Mouse (Mus musculus) gonadal fat pad, adult 2 months (tissue): ENCODE results near the gene Osbpl5. TPM values are rescaled to one million over a fixed set of nuclear protein-coding genes. Genes with fewer than 3 reads are reported as not detected.

Experiments
- DNase-seq: peaks from one replicate; pipeline ENCODE4 v3.0.0-alpha.2; 2012; ENCODE audit warnings: low read depth
- polyA plus RNA-seq: library from polyadenylated mRNA; depleted of rRNA; stranded (reverse); fragments of >200 nt; gene quantifications from 2 replicates; pipeline ENCODE4 v1.2.3, GENCODE M21; 2012

Gene Osbpl5
- polyA plus RNA-seq, 1 experiment = 29.1 TPM

- no peak for DNase-seq
Measured at GRCm38 (mm10) chr7:143755357-143756124, 1.2 kb downstream of the Osbpl5 start.

- DNase-seq = no peak
Measured at GRCm38 (mm10) chr7:143753990-143754715, 2.6 kb downstream of the Osbpl5 start.

GRCm38 (mm10) chr7:143752606-143753005, 4.2 kb downstream of the Osbpl5 start:
- DNase-seq = no peak

- DNase-seq = no peak
Measured at GRCm38 (mm10) chr7:143752056-143752455, 4.7 kb downstream of the Osbpl5 start.

DNA sequence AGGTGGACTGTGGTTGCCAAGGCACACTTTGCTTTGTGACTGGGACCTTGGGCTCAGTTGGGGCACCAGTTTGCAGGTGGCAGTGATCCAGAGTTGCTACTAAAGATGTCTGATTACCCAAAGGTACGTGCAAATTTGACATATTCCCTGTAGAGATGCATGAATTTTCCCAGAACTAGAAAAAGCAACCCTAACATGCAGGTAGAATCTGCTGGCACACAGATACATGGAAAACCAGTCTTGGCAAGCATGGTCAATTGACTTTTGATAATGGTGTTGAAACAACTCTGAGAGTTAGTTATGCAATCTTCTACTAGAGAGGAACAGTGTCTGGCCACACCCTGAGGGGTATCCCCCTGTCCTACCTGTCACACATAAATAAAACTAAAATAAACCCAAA, 5.4 kb downstream of the Osbpl5 start:
- DNase-seq = peak; percentile 58

- DNase-seq = no peak
Measured at GRCm38 (mm10) chr7:143749045-143749444, 7.7 kb downstream of the Osbpl5 start.

DNA sequence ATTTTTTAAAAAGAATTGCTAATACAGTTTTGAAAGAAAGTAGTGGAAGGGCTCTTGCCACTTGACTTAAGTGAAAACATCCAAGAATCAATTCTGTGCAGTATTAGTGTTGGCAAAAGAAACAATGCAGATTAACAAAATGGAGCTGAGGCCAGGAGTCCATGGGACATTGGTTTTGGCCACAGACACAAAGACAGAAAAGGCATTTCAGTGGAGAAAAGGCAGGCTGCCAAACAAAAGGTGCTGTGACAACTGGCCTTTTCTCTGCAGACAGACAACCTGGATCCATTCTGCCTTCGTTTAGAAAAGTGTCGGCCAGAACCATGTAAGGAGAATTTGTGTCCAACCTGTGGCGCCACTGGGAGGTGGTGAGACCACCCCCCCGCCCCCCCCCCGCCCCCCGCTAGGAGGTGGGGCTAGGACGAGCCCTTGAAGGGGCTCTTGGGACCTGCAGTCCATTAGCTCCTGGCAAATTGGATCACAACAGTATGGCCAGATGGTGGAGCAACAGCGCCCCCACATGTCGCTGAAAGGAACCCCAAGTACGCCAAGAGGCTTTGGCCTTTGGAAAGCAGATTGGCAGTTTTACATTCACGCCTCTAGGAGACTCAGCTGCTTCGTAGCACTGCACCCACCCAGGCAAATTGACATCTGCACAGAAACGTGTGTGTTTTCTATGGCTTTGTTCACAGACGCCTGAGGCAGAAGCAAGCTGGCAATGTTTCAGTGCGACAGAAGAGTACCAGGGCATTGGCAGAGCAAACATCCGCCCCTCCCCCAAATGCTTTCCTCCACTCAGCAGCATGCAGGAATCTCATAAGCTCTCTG, 8.5 kb downstream of the Osbpl5 start:
- DNase-seq = no peak

DNA sequence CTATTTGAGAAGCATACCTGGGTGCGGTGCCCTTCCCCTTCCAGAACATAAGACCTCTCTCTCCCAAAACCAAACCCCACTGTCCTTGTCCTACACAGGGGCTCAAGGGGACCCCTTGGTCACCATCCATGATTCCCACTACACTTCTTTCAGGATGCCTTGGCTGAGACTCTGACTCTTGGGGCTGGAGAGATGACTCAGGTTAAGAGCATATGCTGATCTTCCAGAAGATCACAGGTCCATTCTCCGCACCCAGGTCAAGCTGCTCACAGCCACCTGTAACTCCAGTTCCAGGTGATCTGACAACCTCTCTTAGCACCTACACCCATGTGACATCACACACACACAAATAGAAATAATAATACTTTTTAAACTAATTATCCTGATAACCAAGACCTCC, 16.1 kb downstream of the Osbpl5 start:
- no peak for DNase-seq

GRCm38 (mm10) chr7:143739511-143740461, 17.0 kb downstream of the Osbpl5 start:
- DNase-seq = no peak

DNA sequence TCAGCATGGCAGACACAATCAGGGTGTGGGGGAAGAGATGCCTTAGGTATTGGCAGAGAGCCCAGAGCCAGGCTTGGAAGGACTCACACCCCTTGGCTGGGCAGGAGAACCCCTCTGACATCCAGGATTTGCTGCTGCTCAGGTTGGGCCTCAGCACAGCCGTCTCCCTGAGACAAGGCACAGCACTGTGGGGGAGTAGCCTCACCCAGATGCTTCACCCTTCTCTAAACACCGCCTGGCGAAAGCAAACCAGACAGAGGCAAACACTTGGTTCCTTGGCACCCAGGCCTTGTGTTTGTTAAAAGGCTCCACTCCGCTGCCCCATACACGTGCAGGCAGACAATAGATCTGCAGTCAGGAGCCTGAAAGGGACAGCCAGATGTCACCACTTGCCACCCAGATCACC, 18.2 kb downstream of the Osbpl5 start:
- no peak for DNase-seq

GRCm38 (mm10) chr7:143738194-143738593, 18.6 kb downstream of the Osbpl5 start:
- no peak for DNase-seq

- DNase-seq = no peak
Measured at GRCm38 (mm10) chr7:143733746-143734145, 23.0 kb downstream of the Osbpl5 start.

GRCm38 (mm10) chr7:143729886-143730285, 26.9 kb downstream of the Osbpl5 start:
- DNase-seq = no peak

DNA sequence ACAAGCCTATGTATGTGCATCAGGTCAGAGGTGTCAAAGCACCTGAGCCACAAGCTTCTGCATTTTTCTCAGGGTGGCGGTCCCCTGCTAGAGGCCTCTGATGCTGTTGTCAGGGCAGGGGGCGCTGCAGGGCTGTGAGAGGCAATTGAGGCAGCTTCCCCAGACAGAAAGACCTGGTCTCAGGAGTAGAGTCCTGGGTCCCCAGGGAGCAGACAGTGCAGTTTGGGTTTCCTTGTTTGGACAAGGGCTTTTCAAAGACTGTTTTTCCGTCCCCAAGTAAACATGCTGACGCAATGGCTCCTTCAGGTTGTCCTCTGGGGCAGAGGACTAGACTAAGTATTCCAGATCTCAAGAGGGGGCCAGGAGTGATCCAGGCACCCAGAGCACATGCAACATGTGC, 30.4 kb downstream of the Osbpl5 start:
- no peak for DNase-seq

DNA sequence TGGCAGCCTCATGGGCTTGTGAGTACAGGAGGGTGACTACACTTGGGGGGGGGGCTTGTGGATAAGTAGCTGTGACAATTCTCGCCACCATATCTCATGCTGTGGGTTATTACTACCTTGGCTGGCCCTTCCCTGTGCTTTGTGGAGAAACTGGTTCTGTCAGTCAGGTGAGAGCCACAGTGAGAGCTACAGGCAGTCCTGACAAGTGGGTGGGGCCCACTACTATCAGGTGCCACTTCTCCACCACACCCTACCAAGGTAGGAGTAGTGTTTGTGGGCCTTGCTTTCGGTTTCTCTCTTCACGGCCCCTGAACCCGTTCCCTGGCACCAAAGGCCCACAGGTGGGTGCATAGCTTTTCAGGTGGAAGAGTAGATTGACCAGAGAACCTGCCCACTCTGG, 32.9 kb downstream of the Osbpl5 start:
- DNase-seq = no peak

GRCm38 (mm10) chr7:143722646-143723045, 34.1 kb downstream of the Osbpl5 start:
- DNase-seq = no peak

- DNase-seq = no peak
Measured at GRCm38 (mm10) chr7:143717811-143718210, 39.0 kb downstream of the Osbpl5 start.

GRCm38 (mm10) chr7:143713421-143713820, 43.4 kb downstream of the Osbpl5 start:
- no peak for DNase-seq

DNA sequence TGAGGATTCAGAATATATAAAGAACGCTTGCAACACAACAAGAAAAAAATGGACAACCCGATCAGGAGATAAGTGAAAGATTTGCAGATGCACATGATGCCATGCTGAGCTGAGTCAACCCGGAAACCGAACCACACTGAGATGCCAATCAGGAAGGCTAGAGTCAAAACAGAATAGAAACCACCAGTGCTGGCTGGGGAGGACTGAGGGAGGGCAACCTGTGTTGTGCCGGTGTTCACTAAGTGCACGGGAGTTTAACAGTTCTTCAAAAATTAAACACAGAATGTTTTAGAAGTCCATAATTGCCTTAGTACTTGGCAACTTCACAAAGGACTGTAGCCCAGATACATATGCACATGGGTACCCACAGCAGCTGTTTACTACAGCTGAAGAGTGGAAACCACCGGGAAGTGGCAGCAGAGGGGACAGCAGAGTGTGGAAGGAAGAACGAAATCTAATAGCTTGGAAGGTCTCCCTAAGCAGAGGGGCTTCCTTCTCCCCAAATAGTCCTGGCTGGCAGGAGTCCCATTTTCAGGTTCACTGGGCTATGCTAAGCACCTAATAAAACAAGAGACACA, 43.9 kb downstream of the Osbpl5 start:
- DNase-seq = no peak

GRCm38 (mm10) chr7:143712023-143712422, 44.8 kb downstream of the Osbpl5 start:
- no peak for DNase-seq

DNA sequence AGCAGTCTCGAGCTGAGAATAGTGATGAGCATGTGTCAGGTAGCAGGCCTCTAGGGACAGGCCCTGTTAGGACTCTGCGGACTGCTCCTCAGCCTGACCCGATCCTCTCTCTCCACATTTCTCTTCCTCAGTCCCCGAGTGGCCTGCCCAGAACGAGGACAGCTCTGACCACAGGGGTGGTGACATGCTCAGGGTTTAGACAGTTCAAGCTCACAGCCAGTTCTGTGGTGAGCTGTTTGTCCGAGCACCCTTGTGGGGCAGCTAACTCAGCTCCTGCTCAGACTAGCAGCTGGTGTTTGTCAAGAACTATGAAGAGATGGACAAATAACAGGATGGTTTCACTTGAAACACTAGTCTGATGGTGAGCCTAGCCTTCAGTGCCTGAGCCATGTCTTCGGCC, 45.4 kb downstream of the Osbpl5 start:
- DNase-seq = no peak
